Mouse (Mus musculus) liver, postnatal 0 days (tissue): ENCODE measurements at regions not wholly inside any gene's neighbourhood (a gene's known extent, or its start where the extent isn't known, plus 50 kb on each side); places are given as distances from the start of the nearest gene placed in this dataset.
"Not testable (repeated sequence)": the region's sequence is repeated elsewhere in the genome, so short reads cannot be mapped to it uniquely, and the experiment has no call there.

Experiments used
- CTCF ChIP-seq: sonication (generic); IDR thresholded peaks from 2 replicates; pipeline ENCODE4 v1.5.1; 2016; ENCODE audit warnings: antibody characterized with exemption, low read depth
- EP300 ChIP-seq: IDR thresholded peaks from 2 replicates; pipeline ENCODE4 v1.6.1; 2016; ENCODE audit warnings: antibody characterized with exemption, low read depth, mild to moderate bottlenecking

DNA sequence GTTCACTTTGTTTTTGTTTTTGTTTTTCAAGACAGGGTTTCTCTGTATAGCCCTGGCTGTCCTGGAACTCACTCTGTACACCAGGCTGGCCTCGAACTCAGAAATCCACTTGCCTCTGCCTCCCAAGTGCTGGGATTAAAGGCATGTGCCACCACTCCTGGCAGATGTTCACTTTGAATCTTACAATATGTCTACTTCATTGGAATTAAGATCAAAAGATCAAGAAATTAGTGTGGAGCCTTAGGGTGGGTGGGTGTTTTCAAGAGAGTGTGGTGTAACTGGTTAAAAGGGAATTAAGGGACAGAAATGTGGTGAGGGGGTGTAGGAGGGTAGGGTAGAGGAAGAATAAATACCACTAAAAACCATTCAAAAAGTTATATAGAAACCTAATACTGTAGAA, 435.8 kb upstream of the Ercc4 start:
- TF ChIP-seq CTCF, EP300: not testable (repeated sequence)
